Mouse (Mus musculus) ES-Bruce4 (cell line): ENCODE results near the gene Ctsk. TPM values are rescaled to one million over a fixed set of nuclear protein-coding genes. Genes with fewer than 3 reads are reported as not detected.
A peak's percentile ranks its signal among the peaks of the same experiment; 100 is the strongest.

ENCODE experiments used
- H3K27ac ChIP-seq: 2 replicates; pipeline ENCODE4 v1.5.1; 2012; ENCODE audit warnings: low read length, inconsistent platforms; ENCODE audit not compliant: insufficient read depth
- H3K27me3 ChIP-seq: 2 replicates; pipeline ENCODE4 v1.6.1; 2012; ENCODE audit warnings: mild to moderate bottlenecking, low read length, inconsistent platforms; ENCODE audit not compliant: control insufficient read depth, poor library complexity, insufficient read depth, severe bottlenecking
- H3K36me3 ChIP-seq: 2 replicates; pipeline ENCODE4 v1.6.1; 2012; ENCODE audit warnings: inconsistent platforms, mild to moderate bottlenecking, low read length, moderate library complexity; ENCODE audit not compliant: control insufficient read depth, poor library complexity, insufficient read depth, severe bottlenecking
- H3K4me1 ChIP-seq: one replicate; pipeline ENCODE4 v1.8.1; 2011; ENCODE audit warnings: low read length; ENCODE audit not compliant: control insufficient read depth, insufficient read depth
- H3K4me3 ChIP-seq: 2 replicates; pipeline ENCODE4 v1.5.1; 2011; ENCODE audit warnings: low read depth, mild to moderate bottlenecking, low read length
- H3K9ac ChIP-seq: 2 replicates; pipeline ENCODE4 v1.6.1; 2012; ENCODE audit warnings: low read depth, mild to moderate bottlenecking, inconsistent platforms; ENCODE audit not compliant: poor library complexity, severe bottlenecking
- H3K9me3 ChIP-seq: replicated peaks from 2 replicates; pipeline ENCODE4 v1.6.1; 2012; ENCODE audit warnings: mild to moderate bottlenecking, low read length, inconsistent platforms; ENCODE audit not compliant: control insufficient read depth, poor library complexity, insufficient read depth, severe bottlenecking
- CTCF ChIP-seq: IDR thresholded peaks from one replicate; pipeline ENCODE4 v1.8.1; 2011; ENCODE audit warnings: low read depth, low read length
- EP300 ChIP-seq: IDR thresholded peaks from 2 replicates; pipeline ENCODE4 v1.6.1; 2011; ENCODE audit warnings: low read depth, low read length; ENCODE audit not compliant: insufficient read depth
- POLR2A ChIP-seq: IDR thresholded peaks from one replicate; pipeline ENCODE4 v1.8.1; 2011; ENCODE audit warnings: low read length; ENCODE audit not compliant: insufficient read depth
- polyA plus RNA-seq: library from polyadenylated mRNA; stranded (reverse); fragments of >200 nt; gene quantifications from 2 replicates; pipeline ENCODE4 v1.2.4, GENCODE M21; 2011; ENCODE audit warnings: low read depth; ENCODE audit not compliant: missing spikeins, insufficient read depth, insufficient read length

The Ctsk gene
- polyA plus RNA-seq, 1 experiment, result not detected

GRCm38 (mm10) chr3:95502312-95502711, 3.3 kb downstream of the Ctsk start:
- H3K4me3 ChIP-seq, result no peak overlapping the region
- H3K4me1 ChIP-seq, result no peaks in the 10 kb centered on the region
- no peaks in the 10 kb centered on the region for H3K36me3 ChIP-seq
- no peaks in the 10 kb centered on the region for H3K9me3 ChIP-seq
- H3K27me3 ChIP-seq, result no peaks in the 10 kb centered on the region
- H3K9ac ChIP-seq, result no peak overlapping the region
- TF ChIP-seq POLR2A (no peak), CTCF (no peak), EP300 (no peak)
- H3K27ac ChIP-seq, result no peak overlapping the region

- no peak overlapping the region for H3K27ac ChIP-seq
- peaks cover under 1% of the 10 kb centered on the region for H3K4me1 ChIP-seq
- no peak overlapping the region for H3K9ac ChIP-seq
- no peak overlapping the region for H3K4me3 ChIP-seq
- H3K9me3 ChIP-seq, result no peaks in the 10 kb centered on the region
- no peaks in the 10 kb centered on the region for H3K27me3 ChIP-seq
- no peaks in the 10 kb centered on the region for H3K36me3 ChIP-seq
- TF ChIP-seq POLR2A (no peak), EP300 (no peak), CTCF (no peak)
Observed at GRCm38 (mm10) chr3:95509348-95509747, 10.3 kb downstream of the Ctsk start.

- H3K4me1 ChIP-seq, result peaks cover 2% of the 10 kb centered on the region
- no peak overlapping the region for H3K4me3 ChIP-seq
- no peaks in the 10 kb centered on the region for H3K9me3 ChIP-seq
- H3K9ac ChIP-seq, result no peak overlapping the region
- H3K27me3 ChIP-seq, result no peaks in the 10 kb centered on the region
- no peak for TF ChIP-seq EP300
- no peak for TF ChIP-seq POLR2A
- no peak for TF ChIP-seq CTCF
- H3K36me3 ChIP-seq, result no peaks in the 10 kb centered on the region
- H3K27ac ChIP-seq, result no peak overlapping the region
Observed at GRCm38 (mm10) chr3:95511611-95512180, 12.6 kb downstream of the Ctsk start.

- Histone ChIP-seq H3K4me3 (no peak overlapping the region), H3K36me3 (no peaks in the 10 kb centered on the region), H3K9ac (no peak overlapping the region), H3K4me1 (peaks cover 7% of the 10 kb centered on the region), H3K27me3 (no peaks in the 10 kb centered on the region), H3K9me3 (no peaks in the 10 kb centered on the region), H3K27ac (no peak overlapping the region)
- no peak for TF ChIP-seq POLR2A
- no peak for TF ChIP-seq EP300
- TF ChIP-seq CTCF, result no peak
Observed at GRCm38 (mm10) chr3:95516614-95517041, 17.6 kb downstream of the Ctsk start.

DNA sequence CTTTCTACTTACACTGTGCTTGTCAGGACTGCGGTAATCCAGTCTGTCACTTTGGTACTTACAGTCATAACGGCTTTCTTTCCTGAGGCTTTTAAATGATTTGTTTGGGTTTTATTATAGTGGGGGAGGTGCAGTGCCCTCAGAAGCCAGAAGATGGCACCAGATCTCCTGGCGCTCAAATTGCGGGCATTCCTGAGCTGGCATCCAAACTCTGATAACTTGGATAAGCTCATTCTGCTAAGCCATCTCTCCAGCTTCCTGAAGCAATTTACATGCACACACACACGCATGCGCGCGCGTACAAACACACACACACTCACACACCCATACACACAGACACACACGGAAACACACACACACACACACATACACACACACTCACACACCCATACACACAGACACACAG, 18.4 kb downstream of the Ctsk start:
- Histone ChIP-seq H3K27ac (no peak overlapping the region), H3K4me3 (no peak overlapping the region)

GRCm38 (mm10) chr3:95518891-95519290, 19.8 kb downstream of the Ctsk start:
- Histone ChIP-seq H3K4me3 (no peak overlapping the region), H3K9ac (no peak overlapping the region), H3K27me3 (no peaks in the 10 kb centered on the region), H3K4me1 (peaks cover 9% of the 10 kb centered on the region), H3K9me3 (no peaks in the 10 kb centered on the region), H3K36me3 (no peaks in the 10 kb centered on the region), H3K27ac (no peak overlapping the region)
- TF ChIP-seq CTCF (no peak), POLR2A (no peak), EP300 (no peak)

More for the DNA sequence above, 18.4 kb downstream of the Ctsk start:
- Histone ChIP-seq H3K9me3 (no peaks in the 10 kb centered on the region), H3K27me3 (no peaks in the 10 kb centered on the region), H3K36me3 (no peaks in the 10 kb centered on the region), H3K4me1 (peaks cover 9% of the 10 kb centered on the region), H3K9ac (no peak overlapping the region)
- TF ChIP-seq CTCF, result peak; percentile 89
- TF ChIP-seq EP300, result no peak
